Mouse (Mus musculus) E14TG2a.4 (cell line): ENCODE measurements around the gene Ckap2l.

ENCODE experiments used
- H3K27me3 ChIP-seq: 2 replicates; pipeline ENCODE4 v1.6.1; 2014; ENCODE audit warnings: low read length, control low read depth; ENCODE audit not compliant: insufficient read depth
- H3K36me3 ChIP-seq: 2 replicates; pipeline ENCODE4 v1.6.1; 2014; ENCODE audit warnings: low read length, control low read depth; ENCODE audit not compliant: insufficient read depth
- H3K4me1 ChIP-seq: replicated peaks from 2 replicates; pipeline ENCODE4 v1.6.1; 2014; ENCODE audit warnings: low read depth, low read length, control low read depth
- H3K4me3 ChIP-seq: replicated peaks from 2 replicates; pipeline ENCODE4 v1.5.1; 2014; ENCODE audit warnings: mild to moderate bottlenecking, low read length
- H3K9me3 ChIP-seq: 2 replicates; pipeline ENCODE4 v1.6.1; 2014; ENCODE audit warnings: low read length, control low read depth
- CTCF ChIP-seq: conservative IDR thresholded peaks from 2 replicates; pipeline ENCODE4 v1.5.1; 2014; ENCODE audit warnings: low read length
- NANOG ChIP-seq: IDR thresholded peaks from 2 replicates; pipeline ENCODE4 v1.6.1; 2014; ENCODE audit warnings: borderline replicate concordance, low read length, mixed read lengths
- POU5F1 ChIP-seq: IDR thresholded peaks from 2 replicates; pipeline ENCODE4 v1.6.1; 2014; ENCODE audit warnings: low read length, borderline replicate concordance

Gene Ckap2l

DNA sequence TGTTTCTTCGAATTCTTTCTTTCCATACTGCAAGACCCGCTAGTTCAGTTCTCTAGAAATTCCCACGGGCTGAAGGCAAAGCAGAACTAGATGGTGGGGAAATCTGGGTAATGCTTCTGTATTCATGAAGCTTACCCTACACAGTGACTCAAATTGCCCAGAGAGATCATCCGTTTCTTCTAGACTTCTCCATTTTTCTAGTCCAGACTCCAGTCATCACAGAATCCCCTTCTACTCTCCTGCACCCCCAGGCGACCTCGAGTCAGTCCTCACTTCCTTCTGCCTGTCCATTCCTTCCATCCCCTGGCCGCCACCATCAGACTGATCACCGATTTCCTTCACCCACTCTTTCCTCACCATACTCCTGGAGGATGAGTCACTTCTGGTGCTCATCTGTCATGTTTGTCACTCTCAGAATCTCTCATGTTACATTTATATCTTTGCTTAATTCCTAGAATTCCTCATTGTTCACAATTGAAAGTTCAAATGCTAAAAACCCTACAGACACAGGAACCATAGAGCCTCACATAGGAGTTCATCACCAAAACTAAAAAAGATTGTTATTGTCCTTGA, 23.1 kb upstream of the Ckap2l start:
- H3K9me3 ChIP-seq = no peaks in the 10 kb centered on the region
- no peaks in the 10 kb centered on the region for H3K36me3 ChIP-seq
- no peaks in the 10 kb centered on the region for H3K27me3 ChIP-seq
- TF ChIP-seq CTCF = no peak
- TF ChIP-seq POU5F1 = no peak
- TF ChIP-seq NANOG = no peak
- no peak overlapping the region for H3K4me3 ChIP-seq
- H3K4me1 ChIP-seq = peaks cover 10% of the 10 kb centered on the region

DNA sequence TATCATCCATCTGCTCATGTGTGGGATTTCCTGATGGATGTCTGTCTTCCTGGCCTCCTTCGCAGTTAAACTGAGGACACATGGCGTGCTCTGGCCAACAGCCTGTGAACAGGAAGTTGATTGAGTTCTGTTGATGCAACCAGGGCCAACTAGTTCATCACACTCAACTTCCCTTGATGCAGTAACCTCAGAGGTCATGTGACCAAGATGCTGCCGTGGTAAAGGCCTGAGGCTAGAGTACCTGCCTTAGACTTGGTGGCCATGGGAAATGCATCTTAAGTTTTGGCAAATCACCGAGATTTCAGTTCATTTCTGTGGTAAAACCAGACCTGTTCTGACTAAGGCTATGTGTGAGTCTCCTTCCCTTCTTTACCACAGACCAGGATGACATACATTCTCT, 18.8 kb upstream of the Ckap2l start:
- no peak for TF ChIP-seq POU5F1
- no peak for TF ChIP-seq NANOG
- Histone ChIP-seq H3K9me3 (no peaks in the 10 kb centered on the region), H3K36me3 (no peaks in the 10 kb centered on the region), H3K27me3 (no peaks in the 10 kb centered on the region), H3K4me1 (peaks cover 10% of the 10 kb centered on the region), H3K4me3 (no peak overlapping the region)

DNA sequence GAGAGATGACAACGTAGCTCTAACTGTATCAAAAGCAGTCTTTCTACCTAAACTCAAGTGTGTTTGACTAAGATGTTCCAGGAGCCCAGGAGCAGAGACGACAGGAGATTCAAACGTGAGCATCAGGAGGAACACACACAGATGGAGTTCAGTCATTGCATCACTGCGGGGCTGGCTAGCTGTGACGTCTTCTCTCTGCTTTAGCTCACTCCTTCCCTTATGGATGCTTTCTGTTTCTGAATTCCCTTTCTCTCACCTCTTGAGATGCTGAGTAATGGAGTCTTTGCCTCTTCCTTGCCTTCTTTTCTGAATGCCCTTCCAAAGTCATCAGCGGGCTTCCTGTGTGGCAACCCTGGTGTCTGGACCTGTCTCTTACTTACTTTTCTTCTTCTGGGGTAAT, 17.9 kb upstream of the Ckap2l start:
- Histone ChIP-seq H3K36me3 (no peaks in the 10 kb centered on the region), H3K9me3 (no peaks in the 10 kb centered on the region), H3K27me3 (no peaks in the 10 kb centered on the region), H3K4me3 (no peak overlapping the region), H3K4me1 (peaks cover 10% of the 10 kb centered on the region)
- TF ChIP-seq CTCF (no peak), NANOG (no peak), POU5F1 (no peak)

DNA sequence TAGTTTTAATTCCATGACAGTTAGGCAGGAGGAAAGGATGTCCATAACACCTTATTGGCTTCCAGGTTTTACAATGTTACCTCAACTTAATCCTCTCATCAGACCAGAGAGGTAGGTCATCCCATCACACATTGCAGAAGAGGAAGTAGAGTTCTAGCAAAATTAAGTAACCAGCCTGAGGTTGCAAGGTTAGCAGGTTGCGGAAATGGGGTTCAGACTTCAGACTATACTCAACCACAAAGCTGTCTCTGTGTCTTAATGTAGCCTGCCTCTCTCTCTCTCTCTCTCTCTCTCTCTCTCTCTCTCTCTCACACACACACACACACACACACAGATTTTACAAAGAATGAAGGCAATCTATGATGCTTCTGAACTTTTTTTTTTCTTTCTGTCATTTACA, 16.9 kb upstream of the Ckap2l start:
- no peak for TF ChIP-seq CTCF
- TF ChIP-seq NANOG = no peak
- no peak for TF ChIP-seq POU5F1
- no peaks in the 10 kb centered on the region for H3K9me3 ChIP-seq
- H3K36me3 ChIP-seq = no peaks in the 10 kb centered on the region
- peaks cover 10% of the 10 kb centered on the region for H3K4me1 ChIP-seq
- no peaks in the 10 kb centered on the region for H3K27me3 ChIP-seq
- H3K4me3 ChIP-seq = no peak overlapping the region

- H3K4me3 ChIP-seq = no peak within 1 kb of the TSS
- no peaks in the 10 kb centered on the region for H3K9me3 ChIP-seq
- TF ChIP-seq NANOG (no peak), POU5F1 (no peak), CTCF (no peak)
- no peaks in the 10 kb centered on the region for H3K27me3 ChIP-seq
- no peaks in the 10 kb centered on the region for H3K36me3 ChIP-seq
- H3K4me1 ChIP-seq = no peaks in the 10 kb centered on the region
Observed at GRCm38 (mm10) chr2:129309836-129310235, 12.8 kb upstream of the Ckap2l start, which contains the start of gene Il1a. Il1a (minus strand) TSS chr2:129309972.

DNA sequence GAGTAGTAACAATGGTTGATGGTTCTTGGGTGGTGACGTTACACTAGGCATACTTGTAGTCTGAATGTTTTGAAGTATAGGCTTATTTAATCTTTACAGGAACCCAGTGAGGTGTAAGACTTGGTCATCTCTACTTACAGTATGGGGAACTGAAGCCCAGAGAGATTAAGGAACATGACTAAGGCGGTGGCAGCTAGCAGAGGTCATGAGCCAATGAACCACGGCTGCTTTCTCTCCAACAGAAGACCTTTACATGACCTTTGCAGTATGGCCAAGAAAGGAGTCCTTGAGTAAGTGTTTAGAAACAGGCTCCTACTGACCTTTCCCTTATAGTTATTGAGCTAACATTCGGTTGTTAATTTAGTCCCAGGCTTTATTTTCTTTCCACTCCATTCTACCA, 9.0 kb upstream of the Ckap2l start:
- H3K36me3 ChIP-seq = no peaks in the 10 kb centered on the region
- no peak for TF ChIP-seq POU5F1
- TF ChIP-seq NANOG = no peak
- TF ChIP-seq CTCF = no peak
- H3K27me3 ChIP-seq = no peaks in the 10 kb centered on the region
- H3K4me1 ChIP-seq = no peaks in the 10 kb centered on the region
- H3K9me3 ChIP-seq = no peaks in the 10 kb centered on the region
- H3K4me3 ChIP-seq = no peak overlapping the region

DNA sequence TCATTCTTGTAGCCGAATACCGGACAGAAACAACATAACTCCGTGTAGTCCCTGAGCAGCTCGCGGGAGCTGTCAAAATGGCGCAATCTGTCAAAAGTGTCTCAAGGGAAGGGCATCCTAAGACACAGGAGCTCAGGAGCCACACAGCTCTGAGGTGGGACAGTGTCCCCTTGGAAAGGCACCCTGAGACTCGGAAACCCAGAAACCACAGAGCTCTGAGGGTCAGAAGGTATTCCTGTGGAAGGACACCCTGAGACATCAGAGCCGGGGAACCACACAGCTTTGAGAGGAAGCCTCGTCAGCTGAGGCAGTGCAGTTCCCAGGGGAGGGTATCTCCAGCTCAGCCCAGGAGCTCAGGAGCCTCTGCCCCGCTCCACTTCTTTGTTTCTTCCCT, 574 bp upstream of the Ckap2l start:
- peaks cover 26% of the 10 kb centered on the region for H3K4me1 ChIP-seq
- TF ChIP-seq CTCF (no peak), POU5F1 (no peak), NANOG (no peak)
- H3K4me3 ChIP-seq = peak overlapping the region; percentile 99
- H3K27me3 ChIP-seq = peaks cover 3% of the 10 kb centered on the region; the same call in 1 of the 2 replicates
- H3K9me3 ChIP-seq = no peaks in the 10 kb centered on the region
- peaks cover 19% of the 10 kb centered on the region for H3K36me3 ChIP-seq

DNA sequence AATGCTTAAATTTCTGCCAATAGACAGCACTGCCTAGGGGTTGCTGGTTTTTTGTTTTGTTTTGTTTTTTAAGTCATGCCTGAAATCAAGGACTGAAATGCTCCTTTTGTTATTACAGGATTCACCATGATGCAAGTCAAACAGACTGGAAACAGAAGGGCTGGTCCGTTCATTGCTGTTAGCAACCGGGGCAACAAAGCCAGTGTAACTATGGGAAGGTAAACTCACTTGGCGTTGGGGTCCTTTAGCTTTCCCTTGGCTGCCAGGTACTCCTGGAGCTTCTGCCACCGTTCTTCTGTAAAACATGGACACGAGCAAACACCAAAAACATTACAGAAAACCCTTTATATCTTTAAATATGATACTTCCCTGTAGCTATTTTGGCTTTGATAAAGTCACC, 926 bp downstream of the Ckap2l start:
- TF ChIP-seq NANOG (no peak), POU5F1 (no peak), CTCF (no peak)
- Histone ChIP-seq H3K9me3 (no peaks in the 10 kb centered on the region), H3K4me3 (peak overlapping the region; percentile 99), H3K27me3 (peaks cover 3% of the 10 kb centered on the region; the same call in 1 of the 2 replicates), H3K36me3 (peaks cover 22% of the 10 kb centered on the region), H3K4me1 (peaks cover 26% of the 10 kb centered on the region)

DNA sequence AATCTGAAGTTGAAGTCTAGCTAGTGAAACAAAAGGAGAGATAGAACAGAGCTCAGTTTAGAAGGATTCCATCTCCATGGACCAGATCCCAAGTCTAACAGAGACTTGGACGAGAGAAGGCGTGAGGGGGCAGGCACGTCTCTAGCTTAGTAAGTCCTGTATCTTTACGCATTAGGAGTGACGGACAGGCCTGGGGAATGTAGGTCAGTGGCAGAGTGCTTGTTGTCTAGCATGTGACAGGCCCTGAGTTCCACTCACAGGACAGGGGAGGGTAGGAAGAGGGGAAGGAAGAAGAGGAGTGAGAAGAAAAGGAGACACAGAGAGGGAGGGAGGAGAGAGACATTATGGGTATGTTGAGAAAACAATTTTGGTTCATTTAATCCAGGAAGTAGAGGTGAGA, 1.9 kb downstream of the Ckap2l start:
- Histone ChIP-seq H3K36me3 (peaks cover 32% of the 10 kb centered on the region), H3K4me1 (peaks cover 26% of the 10 kb centered on the region), H3K9me3 (no peaks in the 10 kb centered on the region), H3K27me3 (no peaks in the 10 kb centered on the region), H3K4me3 (no peak overlapping the region)
- TF ChIP-seq CTCF (no peak), POU5F1 (no peak), NANOG (no peak)
